Comparison of ENCODE assay signal across 11 mouse cellular contexts in the genomic region with DNA sequence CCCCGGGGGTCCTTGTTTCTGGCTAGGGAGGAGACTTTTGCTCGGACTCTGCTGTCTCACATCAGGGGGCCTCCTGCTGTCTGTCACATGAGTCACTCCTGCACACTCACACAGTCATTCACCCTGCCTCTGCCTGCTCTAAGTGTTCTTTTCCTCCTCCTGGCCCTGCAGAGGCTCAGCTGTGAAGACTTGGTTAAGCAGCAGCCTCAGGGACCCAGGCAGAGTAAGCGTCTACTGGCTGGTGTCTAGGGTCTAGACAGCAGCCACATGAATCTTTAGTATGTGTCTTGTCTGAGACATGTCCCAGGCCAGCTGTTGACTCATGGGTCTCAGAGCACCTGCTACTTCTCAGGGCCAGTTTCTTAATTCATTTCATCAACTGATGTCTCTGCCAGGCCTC. TPM values are rescaled to one million over a fixed set of nuclear protein-coding genes. Genes with fewer than 3 reads are reported as not detected.
DNase-seq lines count a peak whose midpoint lies in the region; ATAC-seq lines count a peak whose summit lies in the region.
"Had no signal": no experiment of that assay in that cellular context is flagged by ENCODE, and none has a peak within 500 bp of the region (broad histone marks: within the 10 kb centered on the region; RNA-seq: fewer than 3 reads in every experiment).

No protein-coding gene starts in this region.

- H3K9ac ChIP-seq in heart, embryonic 16.5 days (ENCODE audit: low read length): 0 out of 2 replicates have a peak overlapping the region, but pooled peaks have one; percentile 7

- no peak overlapping the region for H3K4me2 ChIP-seq in heart, embryonic 16.5 days (ENCODE audit: low read depth, low read length)

- H3K4me1 ChIP-seq in heart, embryonic 16.5 days (ENCODE audit: control insufficient read depth, insufficient read depth, low read length): peaks cover 15% of the 10 kb centered on the region

- 16% methylated on average over 3 of the region's 3 CpGs for WGBS in heart, embryonic 16.5 days

- H3K4me3 ChIP-seq in heart, embryonic 16.5 days (ENCODE audit: low read length): no peak overlapping the region

- H3K27me3 ChIP-seq in heart, embryonic 16.5 days (ENCODE audit: control insufficient read depth, insufficient read depth, low read length): no peaks in the 10 kb centered on the region

- H3K27ac ChIP-seq in heart, embryonic 16.5 days (ENCODE audit: low read length): no peak overlapping the region

- peak; percentile 20 for DNase-seq in embryo, embryonic 10 days (ENCODE audit: low spot score)
- no peak for DNase-seq in embryo, embryonic 9.5 days (ENCODE audit: extremely low spot score)
- no peak for DNase-seq in heart, postnatal 4 days
- peak; percentile 72 for DNase-seq in 3134 (ENCODE audit: extremely low read depth, insufficient read length, low spot score)
- DNase-seq in ZHBTc4 (ENCODE audit: low read depth, low spot score): peak; percentile 37
- DNase-seq in thymus, postnatal 0 days (ENCODE audit: low spot score): no peak
- no peak for DNase-seq in layer of hippocampus, adult 9-10 months (ENCODE audit: low spot score)
- DNase-seq: cerebellum, adult 9-10 months; lung, postnatal 10 days had no signal

- ATAC-seq in heart, embryonic 16.5 days (replicated peaks; ENCODE audit: extremely low read depth, insufficient read depth, low FRiP score): 0 out of 2 replicates have a peak, but pooled peaks have one; percentile 37
- ATAC-seq: midbrain, embryonic 16.5 days had no signal

- H3K36me3 ChIP-seq in heart, embryonic 16.5 days (ENCODE audit: control insufficient read depth, insufficient read depth): no peaks in the 10 kb centered on the region

- no peaks in the 10 kb centered on the region for H3K9me3 ChIP-seq in heart, embryonic 16.5 days (replicated peaks; ENCODE audit: control insufficient read depth, low read length)

RNA-seq across cellular contexts. Expression of a gene that starts 16.0 kb away (rescaled TPM):
- polyA plus RNA-seq in heart, embryonic 16.5 days (2015; fragmentation: Nextera tagmentation; extraction: Ambion mirVana): 8.8 and 10.2 TPM in 2 replicates
- 10 to 100 TPM; 14.8 to 15.4 TPM for total RNA-seq in heart, postnatal 4 days (2021)
- 6.0 and 6.5 TPM in 2 replicates for polyA plus RNA-seq in thymus, postnatal 0 days (2015; fragmentation: Nextera tagmentation; extraction: Ambion mirVana)

Comparison
In these comparisons a context has a peak if more than half of its experiments do, and no peak if none do; other contexts are left out.
1. DNase-seq: peak in embryo, embryonic 10 days (single experiment), 3134 (single experiment) and ZHBTc4 (single experiment); none in embryo, embryonic 9.5 days (single experiment), heart, postnatal 4 days (single experiment), thymus, postnatal 0 days (single experiment) and layer of hippocampus, adult 9-10 months (single experiment).